Mouse (Mus musculus) heart, postnatal 0 days (tissue): ENCODE results near the gene Il10ra.

ENCODE experiments used
- CTCF ChIP-seq: IDR thresholded peaks from 2 replicates; pipeline ENCODE4 v1.5.1; 2016; ENCODE audit warnings: antibody characterized with exemption, control low read depth, low read depth
- EP300 ChIP-seq: IDR thresholded peaks from 2 replicates; pipeline ENCODE4 v1.6.1; 2016; ENCODE audit warnings: antibody characterized with exemption, low read depth

DNA sequence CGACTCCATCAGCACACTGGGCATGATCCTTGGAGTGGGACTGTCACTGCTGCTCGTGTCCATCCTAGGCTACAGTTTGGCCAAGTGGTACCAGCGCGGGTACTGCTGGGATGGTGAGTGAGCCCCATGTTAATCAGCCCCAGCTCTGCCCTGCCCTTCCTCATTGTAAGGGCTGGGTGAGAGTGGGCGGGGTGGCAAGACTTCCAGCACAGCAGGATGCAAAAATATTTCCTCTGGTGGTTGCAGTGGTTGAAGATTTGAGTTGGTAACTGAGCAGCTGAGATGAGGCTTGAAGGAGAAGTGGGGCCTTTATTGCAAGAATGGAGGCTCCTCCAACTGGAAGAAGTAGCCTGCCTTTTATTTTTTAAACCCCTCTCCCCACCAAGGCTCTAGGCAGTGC, 27.6 kb downstream of the Il10ra start:
- TF ChIP-seq EP300 (no peak), CTCF (no peak)
